Mouse (Mus musculus) intestine, postnatal 0 days (tissue): ENCODE results near the gene Pdhx. TPM values are rescaled to one million over a fixed set of nuclear protein-coding genes. Genes with fewer than 3 reads are reported as not detected.
A peak's percentile ranks its signal among the peaks of the same experiment; 100 is the strongest.

Experiments used
- ATAC-seq: fragments of 200-750 bp; cut with Nextera tagmentation; 2 replicates; pipeline ENCODE4 v1.8.0; 2017; ENCODE audit warnings: mild to moderate bottlenecking, moderate TSS enrichment, moderate library complexity
- H3K27ac ChIP-seq: fragments of 300-500 bp; sonication (generic); 2 replicates; pipeline ENCODE4 v1.5.1; 2014; ENCODE audit warnings: mild to moderate bottlenecking, low read depth, low read length, moderate library complexity
- H3K27me3 ChIP-seq: fragments of 300-500 bp; sonication (generic); replicated peaks from 2 replicates; pipeline ENCODE4 v1.6.1; 2014; ENCODE audit warnings: low read length, mixed read lengths; ENCODE audit not compliant: control insufficient read depth, insufficient read depth
- H3K36me3 ChIP-seq: fragments of 300-500 bp; sonication (generic); 2 replicates; pipeline ENCODE4 v1.6.1; 2014; ENCODE audit warnings: mild to moderate bottlenecking, moderate library complexity; ENCODE audit not compliant: control insufficient read depth, insufficient read depth
- H3K4me1 ChIP-seq: fragments of 300-500 bp; sonication (generic); replicated peaks from 2 replicates; pipeline ENCODE4 v1.6.1; 2014; ENCODE audit warnings: antibody characterized with exemption, low read length, mixed read lengths; ENCODE audit not compliant: control insufficient read depth, insufficient read depth
- H3K4me2 ChIP-seq: fragments of 300-500 bp; sonication (generic); replicated peaks from 2 replicates; pipeline ENCODE4 v1.6.1; 2014; ENCODE audit warnings: low read depth, mild to moderate bottlenecking, moderate library complexity
- H3K4me3 ChIP-seq: fragments of 300-500 bp; sonication (generic); 2 replicates; pipeline ENCODE4 v1.5.1; 2014; ENCODE audit warnings: low read depth, low read length
- H3K9ac ChIP-seq: fragments of 300-500 bp; sonication (generic); 2 replicates; pipeline ENCODE4 v1.6.1; 2014; ENCODE audit warnings: mild to moderate bottlenecking, low read depth, low read length
- H3K9me3 ChIP-seq: fragments of 300-500 bp; sonication (generic); 2 replicates; pipeline ENCODE4 v1.6.1; 2016; ENCODE audit warnings: mixed run types; ENCODE audit not compliant: control insufficient read depth
- CTCF ChIP-seq: sonication (generic); IDR thresholded peaks from 2 replicates; pipeline ENCODE4 v1.5.1; 2016; ENCODE audit warnings: low read depth, mild to moderate bottlenecking, control low read depth, antibody characterized with exemption, moderate library complexity
- WGBS: fragments of 180-500 bp; shearing (Covaris S2); extraction: QIAGEN DNeasy Blood & Tissue Kit; methylation state at CpG from one replicate; pipeline ENCODE4 v1.1.7; 2014; 5-methylcytosine and 5-hydroxymethylcytosine counted together
- polyA plus RNA-seq: library from polyadenylated mRNA; unstranded; fragments of >200 nt; fragmentation: Nextera tagmentation; extraction: Ambion mirVana; gene quantifications from 2 replicates; pipeline ENCODE4 v1.2.1, GENCODE M21; 2015

The Pdhx gene
- polyA plus RNA-seq, 1 experiment from 2014 or later = 23.5 TPM

GRCm38 (mm10) chr2:102986964-102987707 is 86.2 kb downstream of the Pdhx start:
- Histone ChIP-seq H3K27ac (no peak overlapping the region), H3K9me3 (no peaks in the 10 kb centered on the region), H3K4me3 (no peak overlapping the region), H3K9ac (no peak overlapping the region), H3K4me1 (no peaks in the 10 kb centered on the region), H3K36me3 (no peaks in the 10 kb centered on the region), H3K4me2 (no peak overlapping the region), H3K27me3 (no peaks in the 10 kb centered on the region)
- no peak for TF ChIP-seq CTCF
- no peak for ATAC-seq
- 81% methylated on average over 6 of the region's 6 CpGs for WGBS

- no peak for ATAC-seq
- Histone ChIP-seq H3K36me3 (no peaks in the 10 kb centered on the region), H3K9ac (no peak overlapping the region), H3K4me3 (no peak overlapping the region), H3K4me1 (no peaks in the 10 kb centered on the region), H3K4me2 (no peak overlapping the region), H3K27ac (no peak overlapping the region), H3K27me3 (no peaks in the 10 kb centered on the region), H3K9me3 (no peaks in the 10 kb centered on the region)
- TF ChIP-seq CTCF = no peak
- WGBS = 44% methylated on average over 3 of the region's 3 CpGs
Observed at GRCm38 (mm10) chr2:102986424-102986823, 86.9 kb downstream of the Pdhx start.

GRCm38 (mm10) chr2:102982822-102983221 is 90.5 kb downstream of the Pdhx start:
- Histone ChIP-seq H3K9ac (no peak overlapping the region), H3K4me3 (no peak overlapping the region), H3K27ac (no peak overlapping the region), H3K9me3 (no peaks in the 10 kb centered on the region), H3K4me1 (no peaks in the 10 kb centered on the region), H3K27me3 (no peaks in the 10 kb centered on the region), H3K36me3 (no peaks in the 10 kb centered on the region), H3K4me2 (no peak overlapping the region)
- 78% methylated on average over 2 of the region's 2 CpGs for WGBS
- TF ChIP-seq CTCF = no peak
- ATAC-seq = no peak

GRCm38 (mm10) chr2:102981446-102982314 is 91.6 kb downstream of the Pdhx start:
- no peak for ATAC-seq
- TF ChIP-seq CTCF = peak; percentile 52
- no peak overlapping the region for H3K4me3 ChIP-seq
- H3K36me3 ChIP-seq = no peaks in the 10 kb centered on the region
- no peaks in the 10 kb centered on the region for H3K27me3 ChIP-seq
- H3K27ac ChIP-seq = no peak overlapping the region
- no peaks in the 10 kb centered on the region for H3K4me1 ChIP-seq
- WGBS = 78% methylated on average over 8 of the region's 8 CpGs
- no peak overlapping the region for H3K4me2 ChIP-seq
- H3K9me3 ChIP-seq = no peaks in the 10 kb centered on the region
- H3K9ac ChIP-seq = no peak overlapping the region

DNA sequence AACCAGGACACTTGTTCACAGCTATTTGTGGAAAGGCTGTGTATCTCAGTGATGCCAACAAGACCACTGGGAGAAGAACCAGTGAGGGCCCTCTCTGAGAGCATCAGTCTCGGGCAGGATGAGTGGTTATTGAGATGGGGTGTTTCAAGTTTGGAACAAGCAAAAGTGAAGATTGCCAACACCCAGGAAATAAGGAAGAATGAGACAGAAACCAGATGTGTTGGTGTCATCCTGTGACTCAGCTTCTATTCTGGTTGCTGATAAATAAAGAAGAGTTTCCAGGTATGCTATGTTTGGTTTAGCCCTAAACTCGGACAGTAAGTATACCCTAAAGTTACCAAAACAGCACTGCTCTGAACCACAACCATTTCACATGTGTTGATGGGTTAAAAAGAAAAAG is 92.4 kb downstream of the Pdhx start:
- no peak for TF ChIP-seq CTCF
- Histone ChIP-seq H3K9ac (no peak overlapping the region), H3K27me3 (no peaks in the 10 kb centered on the region), H3K4me2 (no peak overlapping the region), H3K9me3 (no peaks in the 10 kb centered on the region), H3K36me3 (no peaks in the 10 kb centered on the region), H3K27ac (no peak overlapping the region), H3K4me3 (no peak overlapping the region), H3K4me1 (no peaks in the 10 kb centered on the region)
- no peak for ATAC-seq
- WGBS = 57% methylated on average over 2 of the region's 2 CpGs

DNA sequence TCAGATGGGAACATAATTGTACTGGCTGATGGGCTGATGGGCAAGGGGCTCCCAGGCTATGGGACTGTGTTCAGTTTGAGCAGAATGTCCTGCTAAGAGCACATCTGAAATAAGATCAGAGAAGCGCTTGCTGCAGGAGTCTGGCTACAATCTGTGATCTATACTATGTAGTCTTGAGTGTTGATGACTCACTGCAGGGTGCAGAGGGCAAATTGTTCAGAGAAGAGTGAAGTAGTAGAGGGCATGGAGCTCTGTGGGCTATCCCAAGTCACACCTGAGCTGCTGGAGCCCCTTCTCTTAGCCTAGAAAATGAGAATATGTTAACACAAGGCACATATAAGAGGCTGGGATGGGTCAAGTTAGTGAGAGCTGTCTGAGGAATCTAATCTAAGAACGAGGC is 93.8 kb downstream of the Pdhx start:
- no peaks in the 10 kb centered on the region for H3K4me1 ChIP-seq
- no peak overlapping the region for H3K9ac ChIP-seq
- H3K27ac ChIP-seq = no peak overlapping the region
- H3K4me3 ChIP-seq = no peak overlapping the region
- H3K27me3 ChIP-seq = no peaks in the 10 kb centered on the region
- H3K36me3 ChIP-seq = no peaks in the 10 kb centered on the region
- no peak for TF ChIP-seq CTCF
- no peak overlapping the region for H3K4me2 ChIP-seq
- 81% methylated on average over 2 of the region's 2 CpGs for WGBS
- ATAC-seq = no peak
- H3K9me3 ChIP-seq = no peaks in the 10 kb centered on the region
